Mouse (Mus musculus) urinary bladder, postnatal 10 days (tissue): ENCODE results near the gene Ccdc36.

Source experiments
- DNase-seq: peaks from one replicate; pipeline ENCODE4 v3.0.0; 2022; ENCODE audit warnings: low spot score

Gene Ccdc36

DNA sequence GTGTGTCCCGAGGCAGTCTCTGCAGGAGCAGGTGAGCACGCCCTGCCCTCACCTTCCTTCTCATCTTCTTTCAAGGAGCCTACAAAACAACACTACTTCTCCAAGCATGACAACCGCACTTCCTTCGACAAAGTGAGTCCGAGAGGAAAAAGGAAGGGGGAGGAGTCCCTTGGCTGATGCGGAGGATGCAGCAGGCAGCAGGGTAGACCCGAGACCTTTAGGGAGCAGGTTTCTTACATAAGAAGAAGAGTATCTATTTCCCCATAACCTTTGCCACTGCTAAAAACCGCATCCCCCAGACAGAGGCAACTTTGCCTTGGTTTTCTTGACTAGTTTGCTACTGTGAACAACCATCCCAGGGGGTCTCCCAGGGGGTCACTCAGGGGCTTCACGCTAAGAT lies 16.8 kb upstream of the Ccdc36 start:
- DNase-seq: no peak

DNA sequence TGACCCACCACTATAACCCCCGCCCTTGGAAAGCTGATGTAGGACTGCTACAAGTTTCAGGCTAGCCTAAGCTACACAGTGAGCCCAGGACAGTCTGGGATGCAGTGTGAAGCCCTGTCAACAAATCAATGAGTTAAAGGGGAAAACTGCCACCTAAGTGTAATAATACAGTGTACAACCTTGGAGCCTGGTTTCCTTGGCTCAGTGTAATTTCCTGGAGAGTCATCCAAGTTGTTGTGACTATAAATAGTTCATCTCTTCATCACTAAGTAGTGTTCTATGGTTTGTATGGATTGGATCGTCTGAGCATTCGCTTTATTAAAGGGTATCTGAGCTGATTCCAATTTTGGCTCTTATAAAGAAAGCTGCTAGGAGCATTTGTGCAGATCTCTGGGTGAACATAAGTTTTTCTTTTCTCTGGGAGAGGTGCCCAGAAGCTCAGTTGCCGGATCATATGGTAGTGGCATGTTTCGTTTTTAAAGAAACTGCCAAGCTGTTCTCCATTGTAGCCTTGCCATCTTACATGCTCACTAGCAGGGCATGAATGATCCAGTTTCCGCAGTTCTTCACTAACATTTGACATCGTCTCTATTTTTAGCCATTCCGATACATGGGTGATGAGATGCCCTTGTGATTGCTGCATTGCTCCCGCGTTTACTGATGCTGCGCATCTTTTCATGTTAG lies 13.1 kb upstream of the Ccdc36 start:
- DNase-seq: no peak

DNA sequence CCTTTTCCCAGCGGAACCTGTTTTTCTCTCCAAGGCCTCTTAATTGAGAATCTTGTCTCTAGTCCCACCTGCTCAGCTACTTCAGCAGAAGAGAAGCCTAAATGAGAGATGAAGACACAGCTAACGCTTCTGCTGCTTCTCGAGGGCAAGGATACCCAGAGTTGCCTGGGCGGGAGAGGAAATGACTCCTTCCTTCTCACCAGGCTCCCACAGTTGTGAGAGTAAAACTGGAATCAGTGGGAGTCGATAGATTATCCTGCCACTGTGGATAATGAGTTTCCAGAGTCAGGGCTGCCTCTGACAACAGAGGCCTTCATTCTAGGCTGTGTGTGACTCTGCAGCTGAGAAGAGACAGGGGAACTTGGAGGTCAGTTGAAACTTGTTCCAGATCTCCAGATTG lies 12.2 kb upstream of the Ccdc36 start:
- DNase-seq: no peak

DNA sequence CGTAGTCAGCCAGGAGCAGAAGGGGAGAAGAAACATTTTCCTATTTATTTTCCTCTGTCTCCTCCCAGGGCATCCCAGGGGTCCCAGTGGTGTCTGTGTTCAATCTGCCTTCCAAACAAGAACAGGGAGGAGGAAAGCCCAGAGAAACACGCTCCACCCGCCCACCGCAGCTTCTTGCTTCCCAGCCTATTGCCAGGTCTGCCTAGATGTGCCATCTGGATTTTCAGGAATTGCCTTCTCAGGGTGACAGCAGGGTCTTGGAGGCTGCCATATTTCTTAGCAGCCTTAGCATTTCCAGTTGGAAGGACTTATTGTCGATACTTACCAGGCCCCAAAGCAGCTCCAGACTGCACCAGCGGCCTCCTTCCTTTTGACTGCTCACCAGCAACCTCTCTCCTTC lies 10.9 kb upstream of the Ccdc36 start:
- no peak for DNase-seq

DNA sequence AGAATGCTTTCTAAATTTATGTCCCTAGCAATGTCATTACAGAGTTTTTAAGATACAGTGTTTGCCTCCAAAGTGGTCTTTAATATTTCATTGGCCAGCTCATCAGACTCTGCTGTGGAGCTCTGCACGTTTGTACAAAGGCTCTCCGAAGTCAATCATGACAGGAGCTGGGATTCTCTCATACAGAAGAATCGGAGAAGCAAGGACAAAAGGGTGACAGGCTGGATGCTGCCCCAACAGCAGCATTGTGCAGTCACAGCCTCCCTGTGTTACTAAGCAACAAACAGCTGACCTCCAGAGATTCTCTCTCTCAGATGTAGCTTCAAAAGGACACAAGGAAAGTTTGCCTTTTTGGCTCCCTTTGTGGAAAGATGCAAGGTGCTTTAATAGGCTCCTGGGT lies 7.9 kb upstream of the Ccdc36 start, which contains the start of gene BC048562:
Gene BC048562, plus strand, starts transcription at position 301 of the 400 bp plus-strand sequence.
- DNase-seq: no peak

DNA sequence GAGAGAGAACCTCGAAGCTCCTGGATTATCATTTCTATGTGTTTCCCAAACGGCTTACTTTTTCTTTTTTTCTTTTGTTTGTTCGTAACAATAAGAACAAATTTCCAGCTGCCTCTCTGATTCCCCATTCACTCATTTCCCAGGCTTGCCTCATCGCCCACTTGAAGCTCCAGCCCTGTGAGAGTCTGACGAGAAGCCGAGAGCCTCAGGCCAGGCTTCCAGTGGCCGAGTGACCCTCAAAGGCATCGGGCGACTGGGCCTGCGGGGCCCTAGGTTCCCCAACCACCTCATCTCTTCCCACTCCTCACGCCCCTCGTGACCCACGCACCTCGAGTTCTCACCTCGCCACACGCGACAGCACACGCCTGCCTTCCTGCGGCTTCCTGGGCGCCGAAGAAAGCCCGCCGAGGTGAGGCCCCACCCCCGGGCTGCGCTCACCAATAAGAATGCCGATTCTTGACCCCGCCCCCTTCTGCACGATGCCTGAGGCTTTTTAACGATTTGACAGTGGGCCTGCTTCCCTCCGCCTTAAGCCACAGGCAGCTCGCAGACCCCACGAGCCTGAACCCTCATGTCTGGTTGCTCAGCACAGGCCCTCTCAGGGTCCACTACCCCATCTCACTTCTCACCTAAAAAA lies 3.3 kb upstream of the Ccdc36 start:
- DNase-seq: no peak

DNA sequence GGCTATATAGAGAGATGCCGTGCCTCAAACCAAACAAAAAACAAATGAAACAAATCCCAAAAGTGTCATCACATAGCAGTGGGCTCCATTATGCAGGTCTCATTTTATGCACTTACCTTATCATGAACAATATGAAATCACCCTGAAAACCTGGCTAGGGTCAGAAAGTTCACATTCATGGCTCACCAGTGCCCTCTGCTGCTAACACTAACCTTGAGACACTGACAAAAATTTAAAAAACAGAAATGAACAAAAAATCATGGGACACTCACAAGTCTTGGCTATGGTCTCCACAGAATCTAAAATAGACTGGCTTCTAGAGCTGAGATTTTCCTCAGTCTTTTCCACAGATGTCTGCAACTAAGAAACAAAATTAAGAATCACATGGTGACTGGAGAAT lies 16.1 kb downstream of the Ccdc36 start:
- no peak for DNase-seq

DNA sequence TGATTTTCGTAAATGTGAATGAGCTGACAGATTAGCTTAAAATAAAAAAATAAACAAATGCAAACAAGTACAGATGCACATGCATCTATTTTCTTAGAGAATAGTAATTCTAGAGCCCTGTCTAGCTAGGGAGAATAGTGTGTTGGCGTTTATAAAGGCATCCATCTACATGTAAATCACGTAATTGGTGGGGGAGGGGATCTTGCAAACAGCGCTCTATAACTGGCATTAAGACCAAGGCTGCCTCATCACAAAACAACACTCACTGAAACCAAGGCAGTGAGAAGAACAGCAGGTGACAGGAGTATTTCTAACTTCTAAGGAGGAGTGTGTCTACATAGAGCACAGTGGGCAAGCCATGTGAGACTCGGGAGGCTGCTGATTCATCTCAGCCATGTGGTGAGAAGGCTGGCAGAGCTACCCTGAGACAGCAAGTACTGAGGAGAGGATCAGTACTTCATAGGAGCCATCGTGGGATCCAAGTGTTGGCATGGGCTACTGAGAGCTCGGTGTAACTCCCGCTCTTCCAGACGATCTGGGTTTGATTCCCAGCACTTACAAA lies 16.8 kb downstream of the Ccdc36 start:
- DNase-seq: no peak

DNA sequence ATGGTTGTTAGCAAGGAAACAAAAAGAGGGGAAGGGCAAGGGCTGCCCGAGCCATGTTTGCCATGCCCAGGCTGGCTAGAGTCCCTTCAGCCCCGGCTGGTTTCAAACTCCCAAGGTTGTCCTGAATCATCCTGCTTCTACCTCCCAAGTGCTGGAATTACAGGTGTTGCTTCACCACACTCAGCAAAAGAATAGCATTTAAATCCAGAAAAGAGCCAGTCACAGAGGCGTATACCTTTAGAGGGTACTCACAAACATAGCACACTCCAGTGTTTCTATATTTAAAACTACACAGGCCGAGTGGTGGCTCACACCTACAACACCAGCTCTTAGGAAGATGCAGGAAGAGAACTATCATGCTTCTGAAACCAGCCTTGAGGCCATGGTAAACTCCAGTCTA lies 18.7 kb downstream of the Ccdc36 start:
- DNase-seq: no peak

DNA sequence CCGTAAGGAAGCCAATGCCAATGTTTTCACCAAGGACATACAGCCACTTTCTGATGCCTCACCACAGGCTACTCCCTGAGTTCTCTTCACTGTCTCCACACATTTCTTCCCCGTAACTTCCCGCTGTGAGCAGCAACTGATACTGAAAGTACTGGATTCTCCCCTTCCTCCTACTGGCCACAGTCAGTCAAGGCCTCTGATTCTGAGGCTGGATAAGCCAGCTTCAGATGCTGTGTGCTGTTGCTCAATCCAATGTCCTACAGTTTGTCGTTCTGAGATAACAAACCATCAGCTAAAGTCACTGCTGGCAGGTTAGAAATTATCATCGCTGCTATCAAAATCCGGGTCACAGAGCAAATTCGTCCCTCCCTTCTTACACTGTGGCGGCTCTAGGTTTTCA lies 23.8 kb downstream of the Ccdc36 start:
- DNase-seq: no peak

DNA sequence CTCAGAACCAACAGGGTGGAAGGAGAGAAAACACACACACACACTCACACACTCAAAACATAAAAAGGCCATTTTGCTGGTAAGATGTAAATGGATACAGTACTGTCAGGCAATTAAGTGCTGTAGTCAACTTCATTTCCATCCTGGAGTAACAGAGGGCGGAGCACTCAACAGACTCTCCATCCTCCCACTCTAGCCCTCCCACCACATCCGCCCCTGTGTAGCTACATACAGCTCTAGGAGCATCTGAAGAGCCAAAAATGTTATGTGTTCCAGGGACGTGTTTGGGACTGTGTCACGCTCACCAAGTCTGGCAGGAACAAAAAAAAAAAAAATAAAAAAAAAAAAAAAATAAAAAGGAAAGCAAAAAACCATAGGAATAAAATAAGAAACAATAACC lies 25.2 kb downstream of the Ccdc36 start:
- no peak for DNase-seq

DNA sequence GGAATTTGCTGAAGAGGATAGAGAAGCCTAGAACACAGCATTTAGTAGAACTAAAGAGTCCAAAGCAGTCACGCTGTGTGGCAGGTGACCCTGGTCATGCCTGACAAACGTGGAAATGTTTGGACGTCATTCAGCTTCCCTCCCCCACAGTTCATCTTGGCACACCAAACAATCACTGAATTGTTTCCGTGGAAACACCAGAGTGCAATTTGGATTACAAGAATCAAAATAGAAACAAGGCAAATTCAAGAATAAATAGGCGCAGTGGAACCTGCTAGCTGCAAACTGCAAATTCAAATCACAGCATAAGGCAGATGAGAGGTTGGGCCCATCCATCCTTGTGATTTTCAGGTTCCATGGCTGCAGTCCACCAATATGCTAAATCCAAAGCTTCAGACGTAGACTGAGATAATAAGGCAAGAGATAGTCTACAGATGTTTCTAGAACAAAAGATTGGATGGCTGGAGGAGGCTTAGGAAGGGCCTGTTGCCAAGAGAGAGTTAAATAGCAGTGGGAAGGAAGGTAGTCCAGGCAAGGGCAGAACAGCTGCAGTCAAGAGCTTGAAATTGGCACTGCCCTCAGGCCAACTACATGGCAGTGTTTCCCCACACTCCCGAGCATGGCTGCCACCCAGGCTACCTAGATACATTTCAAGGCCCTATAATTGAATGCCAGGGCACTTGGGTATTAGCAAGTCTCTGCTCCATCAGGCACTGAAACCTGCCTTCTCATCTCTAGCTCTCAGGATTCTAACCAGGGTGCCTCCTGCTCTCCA lies 26.9 kb downstream of the Ccdc36 start:
- DNase-seq: no peak

DNA sequence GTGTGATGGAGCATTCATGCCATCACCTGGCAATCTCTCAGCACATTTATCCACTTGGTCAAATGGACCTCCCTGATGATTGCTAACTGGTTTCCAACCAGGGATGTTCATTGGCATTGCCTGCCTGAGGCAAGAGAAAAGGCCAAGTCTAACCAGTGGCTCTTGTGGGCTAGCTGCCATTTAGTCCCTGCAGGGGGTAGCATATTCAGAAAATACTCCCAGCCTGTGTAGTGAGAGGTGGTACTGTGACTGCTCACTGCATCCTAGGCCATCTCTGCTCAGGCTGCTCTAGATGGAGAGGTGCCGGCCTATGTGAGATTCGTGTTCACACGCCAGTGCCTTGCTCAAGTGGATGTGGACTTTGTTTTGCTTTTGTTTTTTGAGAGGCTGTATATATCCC lies 30.0 kb downstream of the Ccdc36 start:
- no peak for DNase-seq

DNA sequence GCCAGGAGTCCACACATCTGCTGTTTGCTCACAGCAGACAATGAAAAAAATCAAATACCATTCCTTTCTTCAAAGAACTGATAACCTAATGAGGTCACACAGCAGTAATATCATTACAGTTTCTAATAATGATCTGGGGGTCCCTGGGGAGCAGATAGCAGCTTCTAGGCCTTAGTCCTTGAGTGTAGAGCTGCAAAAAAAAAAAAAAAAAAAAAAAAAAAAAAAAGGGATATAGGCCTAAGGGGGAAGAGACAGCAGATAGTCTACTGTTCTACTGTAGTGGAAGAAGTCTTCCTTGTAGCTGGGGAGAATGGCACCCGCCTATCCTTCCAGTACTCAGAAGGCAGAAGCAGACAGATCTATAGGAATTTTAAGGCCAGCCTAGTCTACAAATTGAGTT lies 32.9 kb downstream of the Ccdc36 start:
- no peak for DNase-seq

DNA sequence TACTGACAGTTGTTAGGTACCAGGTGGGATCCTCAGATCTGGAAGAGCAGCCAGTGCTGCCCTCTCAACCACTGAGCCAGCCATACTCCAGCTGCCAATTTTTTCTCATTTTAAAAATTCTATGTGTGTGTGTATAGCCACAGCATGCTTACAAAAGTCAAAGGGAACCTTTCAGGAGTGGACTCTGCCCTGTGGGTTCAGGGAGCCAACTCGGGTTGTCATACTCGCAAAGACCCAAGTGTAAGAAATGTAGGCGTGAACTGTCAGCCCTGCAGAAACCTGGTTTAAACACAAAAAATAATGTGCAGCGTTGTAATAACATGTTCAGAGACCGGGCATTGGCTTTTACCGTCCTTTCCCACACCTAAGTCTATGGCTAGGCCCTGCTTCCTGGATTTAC lies 34.1 kb downstream of the Ccdc36 start:
- no peak for DNase-seq

DNA sequence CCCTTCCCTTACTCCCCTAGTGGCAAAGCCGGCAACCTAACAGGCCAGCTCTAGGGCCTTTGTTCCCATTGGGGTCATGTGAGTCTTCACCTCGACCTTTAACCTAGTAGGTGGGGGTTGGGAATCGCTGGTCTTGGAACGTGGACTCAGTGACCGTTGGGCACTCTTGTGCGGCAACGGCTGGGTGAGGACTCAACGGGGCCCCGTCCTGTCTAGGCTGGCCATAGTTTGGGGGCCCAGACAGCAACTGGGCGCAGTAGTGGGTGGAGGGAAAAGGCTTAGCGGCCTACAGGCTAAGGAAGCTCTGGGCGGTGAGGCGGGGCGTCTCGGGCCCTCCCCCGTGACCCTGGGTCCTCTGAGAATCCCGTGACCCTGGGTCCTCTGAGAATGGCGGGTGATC lies 35.6 kb downstream of the Ccdc36 start, which contains the start of gene 1700102P08Rik:
Gene 1700102P08Rik, plus strand, starts transcription at position 130 of the 400 bp plus-strand sequence.
- no peak for DNase-seq

DNA sequence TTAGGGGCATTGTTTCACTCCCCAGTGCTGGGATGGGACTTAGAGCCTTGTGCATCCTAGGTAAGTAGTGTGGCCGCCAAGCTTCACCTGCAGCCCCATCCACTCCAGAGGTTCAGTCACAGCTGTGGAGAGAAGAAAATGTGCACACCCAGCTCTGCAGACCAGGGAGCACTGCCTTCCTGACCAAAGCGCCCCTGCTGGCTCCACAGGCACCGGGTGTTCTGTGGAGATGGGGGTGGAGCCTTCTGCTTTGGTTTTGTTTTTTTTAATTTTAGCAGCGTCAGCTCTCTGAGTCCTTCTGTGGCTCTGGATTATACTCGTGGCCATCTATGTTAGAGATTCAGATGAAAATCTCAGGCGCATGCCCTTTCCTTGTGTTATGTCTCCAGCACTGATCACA lies 39.1 kb downstream of the Ccdc36 start:
- DNase-seq: no peak

DNA sequence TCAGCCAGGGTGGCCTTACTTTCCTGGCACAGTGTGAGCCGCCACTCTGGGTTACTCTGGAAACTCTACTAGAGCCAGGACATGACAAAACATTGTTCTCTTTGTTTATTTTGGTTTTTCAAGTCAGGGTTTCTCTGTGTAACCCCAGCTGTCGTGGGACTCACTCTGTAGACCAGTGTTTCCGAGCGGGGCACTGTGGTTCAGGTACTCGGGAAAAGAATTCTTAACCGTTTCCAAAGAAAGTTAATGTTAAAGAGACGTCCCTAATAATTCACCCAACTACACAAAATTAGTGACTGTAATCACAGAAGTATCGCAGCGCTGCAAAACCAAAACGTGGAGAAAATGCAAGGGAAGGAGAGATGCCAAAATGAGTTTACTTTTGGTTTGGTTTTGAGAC lies 39.7 kb downstream of the Ccdc36 start:
- no peak for DNase-seq

DNA sequence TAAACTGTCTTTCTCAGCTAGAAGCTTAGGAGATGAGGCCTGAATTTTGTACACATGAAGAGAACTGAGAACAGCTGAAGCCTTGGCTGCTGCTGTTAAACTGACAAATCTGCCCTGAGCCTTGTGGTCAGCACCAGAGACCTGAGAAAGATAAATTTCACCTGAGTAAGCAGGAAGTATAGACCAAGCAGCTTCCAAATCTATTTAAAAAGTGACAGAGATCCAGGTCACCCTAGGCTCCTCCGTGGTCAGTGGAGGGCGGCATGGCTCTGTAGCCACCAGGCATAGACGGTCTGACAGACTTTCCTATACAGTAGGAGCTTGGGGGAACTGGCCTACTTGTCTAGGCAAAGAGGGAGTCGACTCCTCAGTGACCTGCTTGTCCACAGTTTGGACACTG lies 41.5 kb downstream of the Ccdc36 start:
- no peak for DNase-seq

DNA sequence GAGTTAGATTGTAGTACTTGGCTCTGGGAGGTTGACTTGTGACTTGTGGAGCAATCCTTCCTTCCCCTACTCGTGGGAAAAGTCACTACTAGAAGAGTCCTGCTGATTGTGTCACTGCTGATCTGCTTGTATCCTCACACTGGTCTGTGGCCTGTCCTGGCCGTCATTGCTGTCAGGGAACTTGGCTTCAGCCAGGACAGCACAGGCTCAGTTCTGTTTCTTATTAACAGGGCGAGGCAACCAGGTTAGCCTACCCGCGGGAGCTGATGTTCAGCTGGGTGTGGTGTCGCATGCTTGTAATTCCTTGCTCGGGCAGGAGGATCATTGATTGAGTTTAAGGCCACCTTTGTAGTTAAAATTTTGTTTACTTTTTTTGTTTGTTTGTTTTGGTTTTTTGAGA lies 43.3 kb downstream of the Ccdc36 start:
- DNase-seq: no peak

DNA sequence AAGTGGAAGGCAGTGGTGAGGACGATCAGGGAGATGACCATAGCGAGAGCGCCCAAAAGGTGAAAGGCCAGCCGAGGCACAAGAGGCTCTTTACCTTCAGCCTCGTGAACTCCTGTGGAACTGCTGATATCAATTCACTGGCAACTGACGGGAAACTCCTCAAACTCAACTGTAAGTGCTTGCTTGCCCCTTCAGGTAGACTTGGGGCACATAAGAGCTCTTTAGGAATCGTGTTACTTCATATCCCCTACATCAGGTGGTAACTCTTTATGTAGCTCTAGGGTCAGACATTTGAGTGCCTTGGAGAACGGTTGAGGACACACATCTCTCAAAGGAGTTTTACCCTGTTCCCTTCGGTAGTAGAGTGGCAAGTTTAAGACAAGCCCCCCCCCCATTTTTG lies 46.9 kb downstream of the Ccdc36 start:
- no peak for DNase-seq

DNA sequence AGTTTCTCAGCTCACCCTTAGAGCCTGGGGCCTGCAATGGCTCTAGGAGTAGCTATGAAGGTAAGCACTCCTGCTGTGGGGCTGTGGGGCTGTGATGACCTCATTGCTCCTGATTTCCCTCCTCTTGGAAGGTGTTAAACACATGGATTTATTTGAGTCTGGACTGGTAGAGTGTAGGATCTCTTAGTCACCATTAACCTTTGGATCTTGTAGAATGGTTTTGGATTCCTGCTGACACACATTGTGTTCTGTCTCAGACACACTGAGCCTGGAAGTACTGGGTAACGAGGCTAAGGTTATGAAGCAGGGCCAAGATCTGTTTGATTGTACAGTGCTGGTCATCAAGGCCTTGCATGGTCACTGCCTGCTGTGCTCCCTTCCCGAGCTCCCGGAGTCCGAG lies 49.0 kb downstream of the Ccdc36 start:
- no peak for DNase-seq

DNA sequence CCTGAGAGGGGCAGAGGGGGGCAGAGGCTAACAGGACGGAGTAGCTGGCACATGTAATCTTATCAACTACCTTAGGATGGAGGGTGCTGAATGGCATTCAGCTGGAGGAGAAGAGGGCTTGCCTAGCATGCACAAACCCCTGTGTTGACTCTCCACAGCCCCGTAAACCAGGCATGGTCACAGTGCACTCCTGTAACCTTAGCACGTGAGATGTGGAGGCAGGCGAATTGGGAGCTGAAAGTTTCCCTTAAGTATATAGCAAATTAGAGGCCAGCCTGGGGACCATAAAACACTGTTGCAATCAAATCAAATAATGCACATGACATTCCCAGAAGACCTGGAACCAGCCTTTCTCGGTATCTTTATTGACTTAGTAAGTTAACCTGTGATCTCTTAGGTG lies 49.5 kb downstream of the Ccdc36 start:
- no peak for DNase-seq
